Mouse (Mus musculus) olfactory bulb, adult 2 months (tissue): ENCODE data around the gene Mapt. TPM values are rescaled to one million over a fixed set of nuclear protein-coding genes. Genes with fewer than 3 reads are reported as not detected.

Experiments
- H3K27ac ChIP-seq: fragments of 200-500 bp; 2 replicates; pipeline ENCODE4 v1.5.1; 2012; ENCODE audit warnings: low read depth, low read length; ENCODE audit not compliant: insufficient read depth
- H3K4me1 ChIP-seq: fragments of 200-500 bp; 2 replicates; pipeline ENCODE4 v1.6.1; 2012; ENCODE audit warnings: low read length; ENCODE audit not compliant: control insufficient read depth, insufficient read depth
- H3K4me3 ChIP-seq: fragments of 200-500 bp; 2 replicates; pipeline ENCODE4 v1.5.1; 2012; ENCODE audit warnings: mild to moderate bottlenecking, low read depth, low read length, moderate library complexity; ENCODE audit not compliant: insufficient read depth
- CTCF ChIP-seq: fragments of 200-500 bp; IDR thresholded peaks from 2 replicates; pipeline ENCODE4 v1.5.1; 2012; ENCODE audit warnings: low read depth, mild to moderate bottlenecking, low read length, moderate library complexity; ENCODE audit not compliant: insufficient read depth
- POLR2A ChIP-seq: fragments of 200-500 bp; IDR thresholded peaks from 2 replicates; pipeline ENCODE4 v1.6.1; 2012; ENCODE audit warnings: mild to moderate bottlenecking, low read depth, low read length, moderate library complexity; ENCODE audit not compliant: insufficient read depth
- WGBS: fragments of 180-500 bp; shearing (Covaris S2); methylation state at CpG from one replicate; pipeline ENCODE4 v1.1.7; 2018; 5-methylcytosine and 5-hydroxymethylcytosine counted together
- polyA plus RNA-seq: library from polyadenylated mRNA; stranded (reverse); fragments of >200 nt; gene quantifications from 2 replicates; pipeline ENCODE4 v1.2.4, GENCODE M21; 2012; ENCODE audit warnings: low replicate concordance; ENCODE audit not compliant: missing spikeins, insufficient read depth, insufficient read length

The Mapt gene
- polyA plus RNA-seq, 1 experiment = not detected

DNA sequence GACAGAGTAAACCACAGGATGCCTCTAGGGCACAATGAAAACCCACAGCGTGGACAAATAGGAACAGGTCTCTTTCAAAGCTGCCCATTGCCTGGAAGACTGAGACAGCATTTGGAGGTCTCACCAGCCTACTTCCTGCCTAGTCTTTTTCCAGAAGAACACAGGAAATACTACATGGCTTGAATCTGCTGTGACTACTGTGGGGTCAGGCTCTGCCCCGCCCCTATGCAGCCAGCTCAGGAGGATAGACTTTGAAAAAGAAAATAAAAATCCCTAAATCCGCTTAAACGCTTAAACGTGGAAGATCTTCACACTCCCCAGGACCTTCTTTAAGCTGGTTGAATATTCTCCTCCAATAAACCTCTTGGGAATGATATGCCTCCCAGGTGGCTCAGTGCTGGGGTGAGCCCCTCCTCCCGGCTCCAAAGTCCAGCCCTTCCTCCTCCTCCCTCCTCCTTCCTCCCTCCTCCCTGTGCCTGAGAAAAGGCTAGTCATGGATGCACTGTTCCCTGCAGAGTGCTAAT, 15.0 kb downstream of the Mapt start:
- 31% methylated on average over 6 of the region's 6 CpGs for WGBS
- Histone ChIP-seq H3K4me3 (no peak overlapping the region), H3K27ac (no peak overlapping the region), H3K4me1 (peaks cover 27% of the 10 kb centered on the region)
- TF ChIP-seq POLR2A = no peak
- no peak for TF ChIP-seq CTCF

DNA sequence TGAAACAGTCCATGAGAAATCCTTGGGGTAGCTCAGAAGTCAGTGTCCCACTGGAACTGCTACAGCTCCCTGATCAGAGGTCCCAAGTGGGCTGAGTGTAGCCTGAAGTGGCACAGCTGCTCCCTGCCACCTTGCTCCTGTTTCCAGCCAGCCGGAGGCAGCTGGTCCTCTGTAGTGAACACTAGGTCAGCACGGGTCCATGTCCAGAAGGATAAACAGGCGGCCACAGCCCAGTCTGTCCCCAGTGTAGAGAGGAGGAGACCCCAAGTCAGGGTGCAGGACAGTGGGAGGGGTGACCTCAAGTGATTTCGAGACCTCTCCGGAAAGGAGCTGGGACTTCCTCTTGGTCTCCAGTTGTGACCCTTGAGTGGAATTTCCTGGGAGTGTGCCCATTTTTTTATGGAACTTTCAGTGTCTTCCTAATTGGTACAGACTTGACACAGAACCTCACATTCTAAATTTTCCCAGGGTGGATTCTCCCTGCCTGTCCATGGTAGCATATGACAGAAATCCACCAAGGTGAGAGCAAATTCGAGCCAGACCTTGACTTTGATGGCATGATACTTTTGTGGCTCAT, 16.0 kb downstream of the Mapt start:
- WGBS = 75% methylated on average over 6 of the region's 6 CpGs
- no peak for TF ChIP-seq POLR2A
- TF ChIP-seq CTCF = no peak
- H3K4me3 ChIP-seq = no peak overlapping the region
- H3K27ac ChIP-seq = no peak overlapping the region
- H3K4me1 ChIP-seq = peaks cover 29% of the 10 kb centered on the region

DNA sequence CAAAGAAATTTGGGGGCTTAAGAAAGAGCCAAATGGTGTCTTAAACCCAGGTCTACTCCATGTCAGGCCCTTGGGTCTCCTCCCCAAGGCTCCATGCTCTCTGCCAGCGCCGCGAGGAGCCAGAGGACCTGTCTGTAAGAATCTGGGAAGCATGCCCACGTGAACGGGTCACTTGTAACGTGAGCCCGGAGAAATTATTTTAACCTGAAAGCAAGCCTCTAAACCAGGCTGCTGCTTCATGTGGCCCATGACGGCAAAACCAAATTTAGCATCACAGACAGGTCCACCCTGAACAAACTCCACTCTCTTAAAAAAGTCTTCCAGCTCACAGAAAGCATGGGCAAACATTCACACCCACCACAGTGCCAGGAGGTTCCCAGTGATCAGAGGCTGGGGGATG, 18.2 kb downstream of the Mapt start:
- 25% methylated on average over 8 of the region's 8 CpGs for WGBS
- no peak overlapping the region for H3K27ac ChIP-seq
- H3K4me1 ChIP-seq = peaks cover 30% of the 10 kb centered on the region
- no peak overlapping the region for H3K4me3 ChIP-seq
- TF ChIP-seq POLR2A (no peak), CTCF (no peak)

DNA sequence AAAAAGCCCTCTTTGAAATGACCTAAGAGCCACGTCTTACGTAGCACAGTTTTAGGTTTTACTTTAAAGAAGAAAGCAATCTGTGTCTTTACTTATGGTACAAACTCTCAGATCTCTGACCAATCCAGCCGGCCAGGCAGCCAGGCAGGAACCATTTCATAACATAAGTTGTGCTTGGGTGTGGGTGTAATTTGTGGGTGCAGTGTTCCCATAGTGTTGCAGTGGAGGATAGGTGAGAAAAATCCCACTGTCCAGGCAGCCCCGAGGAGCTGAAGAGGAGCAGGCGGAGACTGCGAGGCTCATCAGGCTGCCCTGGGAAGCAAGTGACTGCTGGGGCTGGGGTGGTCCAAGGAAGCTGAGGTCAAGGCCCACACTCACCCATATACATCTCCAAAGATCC, 19.9 kb downstream of the Mapt start:
- no peak for TF ChIP-seq POLR2A
- no peak for TF ChIP-seq CTCF
- peaks cover 39% of the 10 kb centered on the region for H3K4me1 ChIP-seq
- H3K27ac ChIP-seq = no peak overlapping the region
- H3K4me3 ChIP-seq = no peak overlapping the region
- WGBS = 65% methylated on average over 6 of the region's 6 CpGs

DNA sequence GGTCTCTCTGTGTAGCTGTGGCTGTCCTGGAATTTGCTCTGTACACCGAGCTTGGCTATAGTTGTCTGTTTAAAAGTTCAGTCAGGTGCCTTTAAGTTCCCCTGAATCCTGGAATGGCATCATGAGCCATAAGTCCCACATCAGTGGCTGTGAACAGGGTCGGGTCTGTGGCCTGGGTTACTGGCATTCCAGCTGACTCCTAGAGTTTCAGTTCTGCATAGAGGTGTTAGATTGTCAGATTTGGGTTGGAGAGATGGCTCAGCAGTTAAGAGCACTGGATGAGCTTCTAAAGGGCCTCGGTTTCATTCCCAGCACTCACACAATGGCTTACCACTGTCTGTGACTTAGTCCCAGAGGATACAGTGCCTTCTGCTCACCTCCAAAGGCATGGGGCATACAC, 20.9 kb downstream of the Mapt start:
- 0 out of 2 replicates have a peak overlapping the region, but pooled peaks have one; percentile 7 for H3K27ac ChIP-seq
- H3K4me1 ChIP-seq = peaks cover 36% of the 10 kb centered on the region
- no peak for TF ChIP-seq CTCF
- no peak for TF ChIP-seq POLR2A
- H3K4me3 ChIP-seq = no peak overlapping the region
- 63% methylated on average over 3 of the region's 3 CpGs for WGBS

DNA sequence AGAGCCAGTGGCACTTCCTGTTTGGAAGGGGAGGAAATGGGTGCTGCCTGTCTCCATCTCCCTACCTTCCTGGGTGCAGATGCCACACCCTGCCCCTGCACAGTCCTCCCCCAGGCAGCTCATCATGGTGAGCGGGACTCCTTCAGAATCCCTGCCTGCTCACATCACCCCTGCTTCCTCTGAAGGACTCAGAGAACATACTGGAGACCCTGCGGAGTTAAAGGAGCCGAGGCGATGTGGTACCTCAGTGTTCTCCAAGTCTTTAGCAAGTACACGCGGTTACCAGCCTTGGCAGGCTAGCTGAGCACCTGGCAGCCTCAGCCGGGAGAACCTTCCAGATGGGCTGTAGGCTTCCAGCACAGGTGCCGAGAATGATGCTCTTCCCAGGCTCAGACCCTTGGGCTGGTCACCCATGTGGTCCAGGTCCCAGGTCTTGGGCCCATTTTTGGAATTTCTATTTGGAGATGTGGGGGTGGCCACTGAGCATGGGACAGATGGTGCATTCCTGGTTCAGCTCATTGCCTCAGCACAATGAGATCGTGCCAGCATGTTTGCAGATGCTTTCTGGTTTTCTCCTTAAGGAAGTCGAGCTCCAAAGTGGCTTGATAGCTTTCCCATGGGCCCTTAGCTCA, 23.3 kb downstream of the Mapt start:
- no peak overlapping the region for H3K27ac ChIP-seq
- H3K4me3 ChIP-seq = no peak overlapping the region
- TF ChIP-seq CTCF = no peak
- no peak for TF ChIP-seq POLR2A
- peaks cover 30% of the 10 kb centered on the region for H3K4me1 ChIP-seq
- WGBS = 56% methylated on average over 10 of the region's 10 CpGs

DNA sequence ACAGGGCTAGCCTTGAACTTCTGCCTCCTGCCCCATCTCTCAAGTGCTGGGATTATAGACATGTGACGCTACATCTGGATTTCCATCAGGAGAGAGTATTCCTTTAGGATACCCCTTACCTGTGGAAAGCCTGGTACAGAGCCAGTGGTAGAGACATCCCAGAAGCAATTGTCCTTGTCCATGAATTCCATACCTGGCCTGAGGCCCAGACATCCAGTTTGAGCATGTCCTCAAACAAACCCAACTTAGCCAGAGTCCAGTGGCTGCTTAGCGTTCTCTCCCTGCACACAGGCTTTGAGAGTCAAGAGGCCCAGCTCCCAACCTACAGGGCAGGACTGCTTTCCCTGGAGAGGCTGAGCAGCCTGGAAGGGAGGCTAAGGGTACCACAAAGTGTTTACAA, 25.0 kb downstream of the Mapt start:
- TF ChIP-seq POLR2A (no peak), CTCF (no peak)
- Histone ChIP-seq H3K4me3 (no peak overlapping the region), H3K4me1 (peaks cover 24% of the 10 kb centered on the region), H3K27ac (no peak overlapping the region)
- 85% methylated on average over 2 of the region's 2 CpGs for WGBS

DNA sequence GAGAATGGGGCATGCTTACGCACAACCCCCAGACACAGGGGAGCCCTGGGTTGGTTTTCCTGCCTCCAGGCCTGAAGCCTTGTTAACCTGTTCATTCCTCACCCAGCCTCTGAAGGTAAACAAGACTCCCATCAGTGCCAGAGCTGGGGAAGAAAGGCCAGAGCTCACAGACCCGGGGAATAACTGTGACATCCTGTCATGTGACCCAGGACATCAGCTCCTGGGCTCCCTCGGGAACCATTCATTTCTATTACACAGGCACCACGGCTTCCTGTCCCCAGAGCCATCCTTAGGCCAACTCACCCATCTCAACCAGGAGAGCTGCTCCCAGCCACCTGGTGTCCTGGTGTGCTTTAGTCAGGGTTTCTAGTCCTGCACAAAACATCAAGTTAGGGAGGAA, 27.8 kb downstream of the Mapt start:
- TF ChIP-seq CTCF (no peak), POLR2A (no peak)

DNA sequence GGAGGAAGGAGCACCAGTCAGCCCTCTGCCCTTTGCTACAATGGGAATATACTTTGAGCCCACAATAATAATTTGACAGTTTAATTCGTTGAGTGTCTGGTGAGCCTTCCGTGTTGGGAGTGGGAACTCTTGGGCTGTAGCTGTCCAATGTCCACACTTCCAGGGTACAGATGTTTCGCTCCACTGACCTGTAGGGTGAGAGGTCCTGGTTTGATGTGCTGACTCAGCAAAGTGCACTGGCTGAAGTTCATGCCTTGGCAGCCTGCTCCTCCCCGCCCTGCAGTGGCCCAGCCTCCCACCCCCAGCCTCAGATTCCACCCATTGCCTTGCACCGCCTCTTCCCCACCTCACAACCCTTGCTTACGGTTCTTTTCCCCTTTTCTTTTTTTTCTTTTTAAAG, 33.5 kb downstream of the Mapt start:
- TF ChIP-seq POLR2A = no peak
- TF ChIP-seq CTCF = no peak
- WGBS = 81% methylated on average over 6 of the region's 6 CpGs
- Histone ChIP-seq H3K4me1 (peaks cover 23% of the 10 kb centered on the region), H3K27ac (no peak overlapping the region), H3K4me3 (no peak overlapping the region)

More for the DNA sequence above, 27.8 kb downstream of the Mapt start:
- 70% methylated on average over 4 of the region's 4 CpGs for WGBS
- no peak overlapping the region for H3K27ac ChIP-seq
- H3K4me3 ChIP-seq = no peak overlapping the region
- peaks cover 26% of the 10 kb centered on the region for H3K4me1 ChIP-seq

DNA sequence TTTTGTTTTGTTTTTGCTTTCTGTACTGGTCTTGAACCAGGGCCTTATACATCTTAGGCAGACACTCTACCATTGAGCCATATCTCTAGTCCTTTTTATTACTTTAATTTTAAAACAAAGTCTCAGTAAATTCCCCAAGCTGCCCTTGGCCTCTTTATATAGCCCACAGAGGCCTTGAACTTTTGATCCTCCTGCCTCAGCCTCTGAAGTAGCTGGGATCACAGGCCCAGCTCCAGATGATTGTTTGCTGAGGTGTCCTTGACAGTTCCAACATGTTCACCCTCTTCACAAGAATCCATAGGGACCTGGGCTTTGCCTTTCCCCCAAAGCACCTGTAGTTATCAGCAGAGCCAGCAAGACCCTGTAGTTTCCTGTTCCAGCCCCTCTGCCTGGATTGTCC, 34.5 kb downstream of the Mapt start:
- Histone ChIP-seq H3K4me3 (no peak overlapping the region), H3K27ac (no peak overlapping the region), H3K4me1 (peaks cover 26% of the 10 kb centered on the region)
- TF ChIP-seq POLR2A = no peak
- no peak for TF ChIP-seq CTCF
